Mouse (Mus musculus) ES-Bruce4 (cell line): ENCODE measurements around the gene Slfn9.

ENCODE experiments used
- CTCF ChIP-seq: IDR thresholded peaks from one replicate; pipeline ENCODE4 v1.8.1; 2011; ENCODE audit warnings: low read depth, low read length
- EP300 ChIP-seq: IDR thresholded peaks from 2 replicates; pipeline ENCODE4 v1.6.1; 2011; ENCODE audit warnings: low read depth, low read length; ENCODE audit not compliant: insufficient read depth
- POLR2A ChIP-seq: IDR thresholded peaks from one replicate; pipeline ENCODE4 v1.8.1; 2011; ENCODE audit warnings: low read length; ENCODE audit not compliant: insufficient read depth

DNA sequence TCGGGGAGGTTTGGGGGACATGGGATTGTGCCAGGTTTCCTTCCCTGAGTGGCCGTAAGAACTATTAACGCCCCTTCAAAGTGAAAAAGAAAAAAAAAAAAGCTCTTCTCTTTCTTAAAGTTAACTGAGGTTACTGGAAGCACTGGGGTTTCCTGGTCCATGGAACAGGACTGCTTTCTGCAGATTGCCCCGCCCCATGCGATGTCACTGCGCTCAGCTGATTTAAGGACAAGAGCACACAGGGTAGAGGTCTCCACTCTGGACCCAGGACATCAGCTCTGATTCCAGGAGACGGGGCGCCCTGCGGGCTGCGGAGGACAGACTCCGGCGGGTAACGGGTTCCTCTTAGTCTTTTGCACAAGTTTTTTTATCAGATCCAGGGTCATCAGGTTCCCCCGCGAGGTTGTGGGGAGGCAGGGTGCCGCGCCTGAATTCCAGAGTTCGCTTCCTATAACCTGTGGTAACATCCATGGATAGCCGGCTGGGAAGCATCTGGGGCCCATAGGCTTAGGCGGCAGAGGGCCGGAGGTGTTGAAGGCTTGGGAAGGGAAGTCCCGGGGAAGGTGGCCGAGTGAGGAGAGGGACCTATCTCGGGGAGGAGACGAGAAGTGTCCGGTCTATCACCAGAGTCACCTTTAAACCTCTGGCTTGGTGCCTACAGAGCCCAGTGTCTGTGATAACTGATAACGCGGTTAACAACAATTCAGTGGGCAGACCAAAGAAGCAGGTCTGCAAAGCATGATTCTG lies 39.6 kb downstream of the Slfn9 start:
- TF ChIP-seq POLR2A: no peak
- TF ChIP-seq CTCF: no peak
- TF ChIP-seq EP300: no peak
